Mouse (Mus musculus): ENCODE results near the gene Srrm4.

DNA sequence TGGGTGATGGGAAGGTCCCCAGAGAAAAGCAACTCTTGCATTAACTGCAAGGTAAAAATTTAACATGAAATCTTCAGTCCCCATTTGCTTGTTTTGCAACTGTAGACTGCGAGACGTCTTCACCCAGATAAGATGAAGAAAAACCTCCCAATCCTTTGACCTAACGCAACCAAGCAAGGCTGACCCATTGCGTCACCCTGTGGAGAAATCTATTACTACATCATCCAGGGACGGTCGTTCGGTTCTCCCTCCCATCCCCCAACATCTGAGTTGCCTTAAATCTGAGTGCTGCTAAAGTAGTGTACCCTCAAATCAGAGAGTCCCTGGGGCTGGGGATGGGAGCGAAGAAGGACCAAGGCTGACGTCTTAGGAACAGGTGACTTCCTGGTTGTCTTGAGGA is 182.7 kb downstream of the Srrm4 start:
- TF ChIP-seq MAX (IDR thresholded peaks at IDR 0.05; ENCODE audit: low read length) (no peak), JUND (IDR thresholded peaks at IDR 0.05; ENCODE audit: low read depth, low read length) (no peak), POLR2AphosphoS2 (IDR thresholded peaks at IDR 0.05; ENCODE audit: low read length) (no peak), E2F4 (IDR thresholded peaks at IDR 0.05; ENCODE audit: borderline replicate concordance, low read depth, low read length) (no peak), CTCF (IDR thresholded peaks at IDR 0.05 in 2 of 3, conservative IDR thresholded peaks at IDR 0.05 in 1 of 3; ENCODE audit: control insufficient read depth in 1 of 3, insufficient read depth in 1 of 3, low read depth in 2 of 3, low read length in 3 of 3, poor library complexity in 1 of 3, severe bottlenecking in 1 of 3) (no peak), POLR2A (IDR thresholded peaks at IDR 0.05; ENCODE audit: control insufficient read depth in 1 of 2, insufficient read depth in 1 of 2, low read depth in 1 of 2, low read length in 2 of 2, poor library complexity in 1 of 2) (no peak)

Measured in MEL (cell line).